Mouse (Mus musculus) C2C12 (cell line): ENCODE data around the gene Mob1b.

Experiments used
- CEBPB ChIP-seq: IDR thresholded peaks from one replicate; pipeline ENCODE4 v1.6.1; 2011; ENCODE audit warnings: low read depth, mild to moderate bottlenecking, control low read depth, moderate library complexity
- CTCF ChIP-seq: IDR thresholded peaks from one replicate; pipeline ENCODE4 v1.5.1; 2011; ENCODE audit not compliant: control insufficient read depth, insufficient read depth, insufficient read length
- MAX ChIP-seq: IDR thresholded peaks from one replicate; pipeline ENCODE4 v1.6.1; 2011; ENCODE audit warnings: mild to moderate bottlenecking, control low read depth
- USF1 ChIP-seq: IDR thresholded peaks from one replicate; pipeline ENCODE4 v1.6.1; 2011; ENCODE audit warnings: low read depth, mild to moderate bottlenecking, control low read depth, moderate library complexity

DNA sequence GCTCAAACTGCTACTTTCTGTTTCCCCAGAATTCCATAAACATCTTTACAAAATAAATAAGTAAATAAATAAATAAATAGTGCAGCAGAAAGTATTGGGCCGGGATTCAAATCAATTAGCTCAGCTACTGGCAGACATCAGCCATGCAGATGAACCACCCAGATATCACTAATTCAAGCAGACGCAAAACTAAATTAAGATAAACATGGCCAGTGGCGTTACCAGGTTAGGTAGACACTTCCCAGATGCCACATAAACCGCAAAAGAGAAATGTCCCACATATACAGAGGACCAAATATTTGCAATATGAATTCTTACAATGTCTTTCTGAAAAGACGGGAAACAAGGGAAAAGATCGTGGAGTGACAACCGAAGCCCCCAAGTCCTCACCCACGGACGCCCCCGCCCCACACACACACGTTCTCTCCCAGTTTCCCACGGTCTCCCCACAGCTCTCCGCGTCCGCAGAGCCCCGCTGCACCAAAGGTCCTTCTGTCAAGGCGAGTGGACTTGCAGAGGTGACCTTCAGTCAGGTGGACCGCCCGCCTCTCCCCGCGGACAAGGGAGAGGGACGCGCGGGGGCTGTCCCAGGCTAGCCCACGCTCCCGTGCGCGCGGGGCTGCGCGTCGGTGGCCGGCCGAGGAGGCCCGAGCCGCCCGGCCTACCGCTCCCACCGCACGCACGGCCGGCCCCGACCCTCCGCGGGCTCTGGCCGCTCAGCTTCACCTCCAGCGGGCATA, 45.8 kb upstream of the Mob1b start:
- TF ChIP-seq CTCF (no peak), MAX (no peak), USF1 (no peak), CEBPB (no peak)
